Mouse (Mus musculus) heart, postnatal 14 days (tissue): Measurements from ENCODE around the gene Rrn3. TPM values are rescaled to one million over a fixed set of nuclear protein-coding genes. Genes with fewer than 3 reads are reported as not detected.
"Not testable (repeated sequence)": the region's sequence is repeated elsewhere in the genome, so short reads cannot be mapped to it uniquely, and the experiment has no call there.

Experiments used
- DNase-seq, 2 experiments: peaks; one replicate each; pipeline ENCODE4 v3.0.0; 2021 to 2022
- intact Hi-C: fragments of 180-260 bp; cut with DNase I; formaldehyde crosslinking; loops from one replicate; pipeline ENCODE4 v1.15.1; 2025
- total RNA-seq, 2 experiments: library from RNA; stranded (reverse); gene quantifications; 2 replicates each; pipeline ENCODE4 v1.2.3; 2021

Gene Rrn3
- total RNA-seq, 2 experiments from 2014 or later, result 35.5 to 36.8 TPM

DNA sequence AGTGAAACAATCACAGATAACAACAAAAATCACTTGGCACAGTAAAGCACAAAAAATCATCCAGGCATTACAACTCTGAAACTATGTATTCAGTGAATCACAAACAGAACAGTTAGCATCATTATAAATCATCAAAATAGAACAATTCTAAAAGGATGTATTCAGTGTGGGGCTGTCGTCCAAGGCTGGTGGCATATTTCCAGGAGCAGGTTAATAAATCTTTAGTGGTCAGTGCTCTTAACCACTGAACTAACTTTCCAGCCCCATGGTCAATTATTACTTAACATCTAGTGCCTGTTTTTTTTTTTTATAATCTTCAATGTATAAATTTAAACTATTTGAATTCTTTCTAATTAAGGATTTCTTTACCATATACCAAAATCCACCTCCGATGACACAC lies 6.5 kb upstream of the Rrn3 start:
- DNase-seq, intact Hi-C loops: not testable (repeated sequence)

DNA sequence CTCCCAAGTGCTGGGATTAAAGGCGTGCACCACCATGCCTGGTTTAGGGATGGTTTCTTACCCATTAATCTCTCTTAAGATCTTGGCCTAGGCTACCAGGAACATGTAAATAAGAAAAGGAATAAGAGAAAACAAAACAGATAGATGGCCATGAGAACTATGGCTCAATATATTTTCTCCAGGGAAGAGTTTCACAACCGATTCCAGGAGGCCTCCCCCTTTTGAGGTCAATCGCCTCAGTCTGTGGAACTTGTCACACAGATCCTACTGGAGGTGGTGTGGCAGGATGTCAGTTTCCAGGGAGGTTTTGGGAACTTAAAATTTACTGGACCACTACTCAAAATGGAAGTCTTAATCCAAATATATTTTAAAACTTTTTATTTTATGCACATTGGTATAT lies 5.9 kb upstream of the Rrn3 start:
- DNase-seq, intact Hi-C loops: not testable (repeated sequence)

DNA sequence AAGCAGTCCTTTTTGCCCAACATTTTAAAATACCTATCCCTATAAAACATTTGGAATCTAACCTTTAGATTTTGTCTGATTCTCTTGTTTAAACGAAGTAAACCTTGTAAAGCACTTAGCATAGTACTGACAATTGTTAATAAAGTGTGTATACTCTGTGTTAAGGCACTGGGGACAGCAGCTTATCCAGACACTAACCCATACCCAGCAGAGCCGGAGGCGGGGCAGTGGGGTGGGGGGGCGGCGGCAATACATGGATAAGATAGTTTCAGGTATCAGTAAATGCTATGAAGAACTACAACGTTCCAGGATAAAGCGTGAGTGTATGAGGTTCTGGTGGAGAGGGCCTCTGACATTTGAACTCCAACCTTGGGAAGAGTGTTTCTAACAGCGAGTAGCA lies 708 bp downstream of the Rrn3 start:
- intact Hi-C loops, result loop anchor here (5.0 kb wide), 1 partner anchor 36 kb away; the partner anchor contains the start of gene Ntan1
- no peak for DNase-seq

GRCm38 (mm10) chr16:13785932-13786331 lies 5.4 kb downstream of the Rrn3 start:
- no peak for DNase-seq
- intact Hi-C loops, result no loop called here

- intact Hi-C loops, DNase-seq: not testable (repeated sequence)
These were observed 12.9 kb downstream of the Rrn3 start for GRCm38 (mm10) chr16:13793441-13793840.

- DNase-seq, result no peak
- intact Hi-C loops, result no loop called here
These were observed 16.3 kb downstream of the Rrn3 start for GRCm38 (mm10) chr16:13796746-13797175.

- no peak for DNase-seq
These were observed 20.7 kb downstream of the Rrn3 start for GRCm38 (mm10) chr16:13801231-13801630.

DNA sequence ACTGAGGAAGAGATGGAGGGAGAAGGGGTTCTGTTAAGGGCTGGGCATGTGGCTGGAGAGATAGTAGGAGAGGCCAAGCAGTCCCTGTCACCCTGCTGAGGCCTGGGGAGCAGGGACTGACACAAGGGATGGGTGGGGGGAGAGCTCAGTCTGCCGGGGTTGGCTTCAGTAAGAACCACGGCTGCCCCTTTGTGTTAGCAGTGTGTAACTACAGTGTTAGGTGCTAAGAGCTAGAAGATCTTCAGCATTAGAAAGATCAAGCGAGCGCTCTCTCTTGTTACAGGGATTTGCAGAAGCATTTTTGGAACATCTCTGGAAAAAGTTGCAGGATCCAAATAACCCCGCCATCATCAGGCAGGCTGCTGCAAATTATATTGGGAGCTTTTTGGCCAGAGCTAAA lies 24.2 kb downstream of the Rrn3 start:
- intact Hi-C loops, result no loop called here
- DNase-seq, result no peak

More at GRCm38 (mm10) chr16:13801231-13801630, 20.7 kb downstream of the Rrn3 start:
- intact Hi-C loops, result no loop called here

DNA sequence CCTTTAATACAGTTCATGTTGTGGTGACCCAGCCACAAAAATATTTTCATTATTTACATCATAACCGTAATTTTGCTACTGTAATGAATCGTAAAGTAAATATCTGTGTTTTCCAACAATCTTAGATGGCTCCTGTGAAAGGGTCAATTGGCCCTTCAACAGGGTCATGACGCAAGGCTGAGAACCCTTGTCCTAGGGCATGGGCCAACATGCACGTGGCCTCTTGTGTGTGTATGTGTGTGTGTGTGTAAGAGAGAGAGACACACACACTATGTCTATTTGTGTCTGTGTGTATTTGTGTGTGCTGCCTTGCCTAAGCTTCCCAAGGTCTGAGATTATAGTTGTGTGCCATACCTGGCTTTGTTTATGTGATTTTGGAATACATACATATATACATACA lies 27.1 kb downstream of the Rrn3 start:
- no peak for DNase-seq
- intact Hi-C loops, result no loop called here

DNA sequence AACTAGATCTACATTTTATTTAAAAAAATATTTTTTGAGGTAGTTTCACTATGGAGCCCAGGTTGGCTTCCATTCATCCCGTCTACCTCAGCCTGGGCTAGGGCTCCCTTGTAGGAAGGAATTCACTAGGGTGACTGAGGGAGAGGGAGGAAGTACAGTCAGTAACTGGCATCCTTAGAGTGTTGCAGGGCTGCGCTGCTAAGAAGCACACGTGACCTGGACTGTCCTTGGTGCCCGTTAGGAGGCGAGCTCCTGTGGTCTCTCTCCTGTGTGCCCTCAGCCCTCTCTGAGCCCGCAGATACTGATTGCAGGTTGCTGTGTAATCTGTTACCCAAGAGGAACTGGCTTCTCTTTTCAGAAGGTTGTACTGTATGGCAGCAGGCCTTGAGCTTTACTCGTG lies 27.9 kb downstream of the Rrn3 start:
- intact Hi-C loops, result no loop called here
- no peak for DNase-seq

DNA sequence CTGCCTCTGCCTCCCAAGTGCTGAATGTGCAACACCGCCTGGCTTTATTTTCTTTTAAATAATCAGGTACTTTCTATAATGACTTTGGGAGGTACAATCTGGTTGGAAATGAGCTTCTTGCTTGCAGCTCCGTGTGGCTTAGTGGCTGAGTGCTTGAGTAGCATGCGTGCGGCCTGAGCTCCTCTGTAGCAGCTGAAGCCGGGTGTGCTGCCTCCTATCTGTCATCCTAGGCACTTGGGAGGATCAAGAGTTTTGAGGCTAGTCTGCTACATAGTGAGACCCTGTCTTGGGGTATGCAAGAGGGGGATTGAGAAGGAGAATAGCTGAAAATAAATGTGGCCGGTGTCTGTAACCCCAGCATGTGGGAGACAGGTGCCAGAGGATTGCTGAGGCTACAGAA lies 31.6 kb downstream of the Rrn3 start:
- intact Hi-C loops, result no loop called here
- no peak for DNase-seq

GRCm38 (mm10) chr16:13813200-13813599 lies 32.7 kb downstream of the Rrn3 start:
- DNase-seq, result no peak
- intact Hi-C loops, result no loop called here

GRCm38 (mm10) chr16:13818560-13819393 lies 38.3 kb downstream of the Rrn3 start, which contains the start of gene Ntan1:
Ntan1 (plus strand) TSS chr16:13818845.
- intact Hi-C loops, result loop anchor here (5.0 kb wide), 2 partner anchors 36 to 344 kb away; partner anchors contain the start of genes Marf1, Nde1 and Rrn3
- peak; percentile 98 to 99 for DNase-seq

- intact Hi-C loops, result loop anchor here (5.0 kb wide), 2 partner anchors 37 to 343 kb away; partner anchors contain the start of genes Marf1, Nde1 and Rrn3
These were observed 38.9 kb downstream of the Rrn3 start for GRCm38 (mm10) chr16:13819394-13819743.

DNA sequence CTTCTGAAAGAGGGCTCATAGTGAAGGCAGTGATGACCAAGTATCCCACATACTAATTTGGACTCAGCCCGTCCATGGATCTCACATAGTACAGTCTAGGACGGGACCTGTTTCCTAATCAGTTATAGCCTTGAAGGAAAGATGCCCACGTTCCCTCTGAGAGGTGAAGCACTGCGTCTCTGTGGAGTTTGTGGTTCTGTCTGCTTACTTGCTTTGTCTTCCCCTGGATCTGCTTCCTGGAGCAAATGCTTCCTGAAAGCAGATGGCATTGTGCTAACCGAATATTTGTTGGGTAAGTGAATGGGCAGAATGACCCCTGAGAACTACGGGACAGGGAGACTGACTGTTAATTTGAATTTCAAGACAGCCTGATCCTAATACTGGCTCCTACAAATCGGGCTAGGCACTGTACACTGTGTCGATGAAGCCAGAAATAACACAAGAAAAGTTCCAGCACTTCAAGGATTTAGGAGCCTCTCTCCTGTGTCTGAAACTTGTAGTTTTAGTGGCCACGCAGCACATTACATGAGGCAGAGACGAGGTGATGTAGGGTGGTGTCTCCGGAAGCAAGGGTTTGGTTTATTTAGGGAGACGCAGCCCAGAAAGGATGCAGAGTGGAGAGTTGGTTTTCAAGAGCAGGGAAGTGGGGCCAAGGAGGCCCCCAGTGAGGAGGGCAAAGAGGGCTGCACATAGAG lies 39.4 kb downstream of the Rrn3 start:
- DNase-seq, result peak in 1 of 2 experiments; percentile 12
- intact Hi-C loops, result loop anchor here (5.0 kb wide), 2 partner anchors 38 to 342 kb away; partner anchors contain the start of genes Marf1, Nde1 and Rrn3

More at GRCm38 (mm10) chr16:13819394-13819743, 38.9 kb downstream of the Rrn3 start:
- no peak for DNase-seq

DNA sequence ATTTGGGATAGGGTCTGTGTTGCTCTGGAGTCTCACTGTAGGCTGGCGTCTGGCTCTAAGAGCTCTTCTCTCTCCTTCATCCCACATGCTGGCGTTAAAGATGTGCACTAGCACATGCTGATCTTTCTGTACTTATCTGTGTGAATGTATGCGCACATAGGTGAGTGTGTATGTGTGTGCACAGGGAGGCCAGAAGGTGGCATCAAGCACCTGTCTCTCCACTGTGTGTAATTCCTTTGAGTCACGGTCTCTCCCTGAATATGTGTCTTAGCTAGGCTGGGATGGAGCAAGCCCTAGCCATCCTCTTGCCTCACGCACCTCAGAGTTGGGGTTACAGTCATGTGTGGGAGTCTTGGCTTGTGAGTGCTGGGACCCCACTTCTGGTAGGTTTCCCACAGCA lies 40.3 kb downstream of the Rrn3 start:
- DNase-seq, result no peak
- intact Hi-C loops, result no loop called here

- no peak for DNase-seq
- intact Hi-C loops, result no loop called here
These were observed 45.4 kb downstream of the Rrn3 start for GRCm38 (mm10) chr16:13825781-13826490.

DNA sequence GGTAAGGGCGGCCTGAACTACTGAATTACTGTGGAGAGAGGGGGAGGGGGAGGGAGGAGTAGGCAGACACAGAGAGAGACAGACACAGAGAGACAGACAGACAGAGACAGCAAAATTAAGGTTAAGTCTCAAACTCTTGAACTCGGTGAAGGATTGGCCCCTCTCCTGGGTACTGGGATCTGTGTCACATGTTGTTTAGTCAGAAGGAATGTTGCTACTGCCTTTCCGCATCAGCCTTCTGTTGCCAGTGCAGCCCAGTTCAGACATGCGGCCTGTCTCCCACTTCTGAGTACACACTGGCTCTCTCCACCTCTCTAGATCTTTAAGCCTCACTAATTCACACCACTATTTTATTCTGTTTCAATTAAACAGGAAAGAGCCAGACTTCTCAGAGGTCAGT lies 46.0 kb downstream of the Rrn3 start:
- intact Hi-C loops, result no loop called here
- DNase-seq, result no peak

GRCm38 (mm10) chr16:13830444-13830843 lies 49.9 kb downstream of the Rrn3 start:
- DNase-seq, result peak in 1 of 2 experiments; percentile 14
- intact Hi-C loops, result no loop called here

DNA sequence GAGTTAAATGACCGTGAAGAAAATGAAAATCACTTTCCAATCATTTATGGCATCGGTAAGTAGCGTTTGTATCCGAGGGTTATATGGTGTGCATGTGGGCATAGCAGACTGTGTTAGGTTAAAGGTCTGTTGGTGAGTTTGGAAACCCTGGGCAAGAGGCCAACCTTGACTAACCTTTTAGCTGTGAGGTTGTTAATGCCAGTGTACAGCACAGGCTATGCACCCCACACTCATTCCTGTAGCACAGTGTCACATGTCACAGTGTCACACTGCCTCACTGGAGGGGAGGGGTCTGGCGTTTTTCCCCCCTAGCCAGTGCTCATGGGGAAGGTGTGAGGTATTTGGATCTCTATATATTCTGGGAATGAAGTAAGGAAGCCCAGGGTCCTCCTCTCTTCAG lies 51.1 kb downstream of the Rrn3 start:
- no peak for DNase-seq
- intact Hi-C loops, result no loop called here

GRCm38 (mm10) chr16:13834382-13834781 lies 53.9 kb downstream of the Rrn3 start:
- no peak for DNase-seq
- intact Hi-C loops, result no loop called here
